Mouse (Mus musculus): Measurements from ENCODE around the gene Plekhs1.
A peak's percentile ranks its signal among the peaks of the same experiment; 100 is the strongest.

Plekhs1 gene

DNA sequence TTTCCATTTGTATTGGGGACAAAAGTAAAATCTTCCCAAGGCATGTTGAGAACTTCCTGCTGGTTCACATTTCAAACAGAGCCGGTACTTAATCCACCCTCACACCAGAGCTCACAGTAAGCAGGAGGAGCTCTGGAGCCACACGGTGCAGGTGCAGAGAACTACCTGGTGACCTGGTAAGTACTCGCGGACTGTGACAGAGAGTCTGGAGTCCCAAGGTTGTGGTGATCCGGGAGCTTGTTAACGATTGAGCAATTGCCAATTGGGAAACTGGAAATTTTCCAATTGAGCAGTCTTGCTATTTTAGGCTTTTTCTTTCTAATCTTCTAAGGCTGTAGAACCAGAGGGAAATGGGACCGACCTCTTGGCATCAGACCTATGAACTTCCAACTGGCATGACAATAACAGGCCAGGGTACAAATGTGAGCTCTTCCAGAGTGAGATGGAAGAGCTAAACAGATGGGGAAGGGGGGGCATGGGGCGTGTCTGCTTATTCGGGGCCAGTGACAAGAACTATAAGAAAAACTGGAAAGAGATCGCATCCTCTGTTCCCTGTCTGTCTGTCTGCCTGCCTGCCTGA lies at the start of gene Plekhs1:
Plekhs1 (plus strand) TSS at position 119 of the 580 bp plus-strand sequence.
- DNase-seq (ENCODE audit: low read depth, low spot score), result no peak

DNA sequence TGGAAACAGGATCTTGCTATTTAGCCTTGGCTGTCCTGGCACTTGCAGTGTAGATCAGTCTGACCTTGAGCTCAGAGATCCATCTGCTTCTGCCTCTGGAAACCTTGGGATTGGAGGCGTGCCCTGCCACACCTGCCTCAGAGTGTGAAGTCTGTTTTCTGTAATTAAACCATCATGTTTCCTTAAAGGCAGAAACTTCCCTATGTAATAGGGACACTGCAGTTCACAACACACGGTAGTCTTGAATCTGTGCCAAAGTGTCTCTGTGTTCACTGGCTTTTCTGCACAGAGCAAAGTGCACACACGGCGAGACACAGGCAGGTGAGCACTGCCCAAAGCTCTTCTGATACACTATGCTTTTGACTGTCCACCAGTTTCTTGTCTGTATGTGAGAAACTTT lies 43.0 kb upstream of the Plekhs1 start:
- DNase-seq (ENCODE audit: low read depth, low spot score), result no peak

DNA sequence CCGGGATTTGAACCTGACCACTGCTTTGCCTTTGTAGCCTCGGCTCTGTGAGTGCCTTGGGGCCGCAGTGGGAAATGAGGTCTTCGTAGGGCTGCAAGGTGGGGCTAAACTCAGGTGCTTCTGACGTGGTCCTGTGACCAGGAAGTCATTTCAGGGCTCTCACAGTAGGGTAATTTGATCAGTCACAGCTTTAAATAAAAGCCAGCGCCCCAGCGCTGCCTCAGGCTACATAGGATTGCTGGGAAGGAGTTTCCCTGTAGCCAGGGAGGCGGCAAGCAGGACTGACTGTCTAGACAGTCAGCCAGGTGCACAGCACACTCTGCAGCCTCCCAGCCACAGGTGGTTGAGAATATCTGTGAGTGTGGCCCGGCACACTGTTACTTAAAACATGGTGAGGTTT lies 42.0 kb upstream of the Plekhs1 start:
- no peak for DNase-seq (ENCODE audit: low read depth, low spot score)

DNA sequence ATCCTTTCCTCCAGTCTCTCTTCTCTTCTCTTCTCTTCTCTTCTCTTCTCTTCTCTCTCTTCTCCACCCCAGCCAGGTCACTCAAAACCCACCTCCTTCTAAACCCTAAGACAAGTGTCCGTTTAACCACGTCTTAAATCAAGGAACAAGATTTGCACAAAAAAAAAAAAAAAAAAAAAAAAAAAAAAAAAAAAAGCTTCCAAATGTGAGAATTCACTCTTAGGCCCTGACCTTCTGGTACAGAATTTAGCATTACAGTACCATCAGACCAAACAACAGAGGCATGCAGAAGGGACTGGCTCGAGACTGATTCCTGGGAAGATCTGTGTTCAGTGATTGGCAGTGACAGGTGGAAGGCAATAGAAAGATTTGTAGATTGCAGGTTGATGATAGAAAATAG lies 41.1 kb upstream of the Plekhs1 start:
- DNase-seq (ENCODE audit: low read depth, low spot score), result no peak

DNA sequence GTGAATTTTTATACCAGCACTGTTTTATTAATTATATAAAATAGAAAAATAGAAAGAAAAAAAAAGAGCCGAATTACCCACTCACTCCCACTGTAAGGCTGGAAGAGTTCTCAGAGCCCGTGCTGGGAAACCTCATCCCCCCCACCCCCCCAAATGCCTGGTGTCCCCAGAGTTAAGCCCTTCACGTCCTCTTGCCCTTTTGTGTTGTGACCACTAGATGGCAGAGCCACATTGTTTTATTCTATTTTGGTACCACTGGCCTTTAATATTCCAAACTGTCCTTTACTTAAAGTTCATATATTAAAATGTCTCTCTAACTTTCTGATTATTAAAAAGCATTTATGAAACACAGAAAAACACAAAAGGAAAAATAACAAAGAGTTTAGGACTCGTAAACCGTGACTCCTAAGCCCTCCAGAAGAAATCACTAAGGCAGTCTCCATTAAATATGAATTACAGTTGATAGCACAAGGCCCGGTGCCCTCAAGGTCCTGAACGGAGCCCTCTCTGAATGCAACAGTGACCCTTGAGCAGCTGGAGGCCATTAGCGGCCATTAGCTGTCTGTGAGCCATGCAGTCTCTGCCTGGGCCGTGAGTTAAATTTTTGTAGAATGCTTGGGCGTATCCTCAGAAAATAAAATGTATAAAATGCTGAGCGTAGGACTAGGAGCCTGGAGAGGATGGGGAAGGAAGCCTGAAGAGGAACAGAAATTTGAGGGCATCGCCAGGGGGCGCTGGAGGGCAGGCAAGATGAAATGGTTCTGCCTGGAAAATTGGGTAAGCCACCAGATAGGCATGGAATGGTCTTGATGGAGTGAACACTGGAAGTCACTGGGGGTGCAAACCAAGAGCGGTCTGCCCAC lies 38.7 kb upstream of the Plekhs1 start:
- peak; percentile 52 for DNase-seq (ENCODE audit: low read depth, low spot score)

DNA sequence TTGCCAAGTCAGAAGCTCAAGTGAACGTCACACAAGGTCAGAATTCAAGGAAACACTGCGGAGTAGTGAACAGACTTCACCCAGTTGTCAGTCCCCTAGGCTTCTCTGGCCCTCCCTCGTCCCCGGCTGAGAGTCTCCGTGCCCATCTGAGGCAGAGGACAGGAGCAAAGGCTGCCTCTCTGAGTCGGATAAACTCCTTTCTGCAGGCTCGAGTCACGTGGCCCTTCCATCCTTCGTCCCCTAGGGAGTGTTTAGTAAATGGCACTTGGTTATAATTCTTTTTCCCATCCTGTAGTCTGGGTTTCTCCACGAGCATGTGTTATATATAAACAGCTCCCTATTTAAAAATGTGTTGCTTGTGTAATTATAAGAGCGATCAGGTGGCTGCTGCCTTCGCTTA lies 38.1 kb upstream of the Plekhs1 start:
- DNase-seq (ENCODE audit: low read depth, low spot score), result no peak

DNA sequence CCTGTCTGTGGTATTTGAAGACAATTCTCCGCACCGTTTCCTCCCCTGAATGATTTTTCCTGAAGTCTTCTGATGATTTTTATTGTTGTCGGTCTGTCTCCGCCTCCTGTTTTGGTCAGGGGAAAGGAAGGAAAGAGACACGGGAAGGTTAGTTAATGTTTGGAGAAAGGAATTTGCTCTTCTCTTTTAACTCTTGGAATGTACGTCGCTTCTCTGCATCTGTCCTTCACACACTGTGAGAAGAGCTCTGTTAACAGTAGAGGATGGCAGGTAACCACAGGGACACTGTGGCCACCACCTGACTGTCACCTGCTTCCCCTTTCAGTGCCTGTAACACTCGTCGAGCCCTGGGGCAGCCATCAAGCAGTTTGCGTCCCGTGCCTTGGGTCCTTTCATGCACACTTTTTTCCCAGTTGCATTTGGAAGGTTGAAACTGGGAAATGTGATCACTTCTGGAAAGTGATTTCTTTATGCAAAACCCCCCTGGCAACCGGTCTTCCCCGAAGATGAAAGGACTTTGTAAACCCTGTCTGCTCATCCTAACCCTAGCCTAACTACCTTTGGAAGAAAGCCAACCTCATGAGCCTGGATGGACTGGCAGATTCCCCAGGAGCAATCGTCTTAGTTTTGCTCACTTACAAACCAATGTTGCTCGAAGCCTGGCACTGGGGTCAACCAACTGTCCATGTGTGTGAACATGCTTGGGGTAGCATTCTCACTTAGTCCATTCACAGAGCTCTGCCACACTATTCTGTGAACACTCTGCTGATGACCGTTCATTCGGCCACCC lies 36.6 kb upstream of the Plekhs1 start:
- DNase-seq (ENCODE audit: low read depth, low spot score), result no peak

DNA sequence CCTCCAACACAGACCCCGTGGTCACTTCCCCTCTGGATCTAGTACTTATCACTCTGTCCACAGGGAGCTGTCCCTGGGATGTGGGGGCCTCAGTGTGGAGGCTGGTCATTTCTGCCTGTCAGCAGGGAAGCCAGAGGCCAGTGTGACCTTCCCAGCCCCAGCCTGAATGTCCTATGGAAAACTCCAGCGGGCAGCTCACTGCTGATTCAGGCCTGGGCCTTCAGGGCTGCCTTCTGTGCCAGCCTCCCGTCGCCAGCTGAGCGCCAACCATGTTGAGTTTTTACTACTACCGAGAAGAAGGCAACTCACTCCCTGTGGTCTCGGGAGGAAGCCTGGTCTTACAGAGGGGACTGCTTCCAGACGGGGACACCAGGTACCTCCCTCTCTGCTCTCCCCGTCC lies 35.9 kb upstream of the Plekhs1 start:
- DNase-seq (ENCODE audit: low read depth, low spot score), result no peak

DNA sequence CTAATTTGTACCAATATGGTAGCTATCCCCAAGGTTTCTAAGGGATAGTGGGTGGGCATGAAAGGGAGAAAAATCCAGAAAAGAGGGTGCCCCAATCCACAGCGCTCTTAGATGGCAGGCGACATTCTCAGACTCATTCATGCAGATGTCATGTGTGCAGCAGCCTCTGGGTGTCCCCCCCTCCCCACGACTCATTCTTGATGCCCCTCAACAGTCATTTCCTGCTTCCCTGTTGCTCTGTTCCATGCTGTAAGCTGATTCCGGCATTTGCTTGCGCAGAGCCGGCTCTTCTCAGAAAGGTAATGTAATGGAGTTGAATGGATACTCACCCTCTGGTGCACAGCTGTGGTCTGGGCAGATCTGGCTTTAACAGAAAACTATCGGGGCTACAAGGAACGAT lies 31.1 kb upstream of the Plekhs1 start:
- DNase-seq (ENCODE audit: low read depth, low spot score), result no peak

DNA sequence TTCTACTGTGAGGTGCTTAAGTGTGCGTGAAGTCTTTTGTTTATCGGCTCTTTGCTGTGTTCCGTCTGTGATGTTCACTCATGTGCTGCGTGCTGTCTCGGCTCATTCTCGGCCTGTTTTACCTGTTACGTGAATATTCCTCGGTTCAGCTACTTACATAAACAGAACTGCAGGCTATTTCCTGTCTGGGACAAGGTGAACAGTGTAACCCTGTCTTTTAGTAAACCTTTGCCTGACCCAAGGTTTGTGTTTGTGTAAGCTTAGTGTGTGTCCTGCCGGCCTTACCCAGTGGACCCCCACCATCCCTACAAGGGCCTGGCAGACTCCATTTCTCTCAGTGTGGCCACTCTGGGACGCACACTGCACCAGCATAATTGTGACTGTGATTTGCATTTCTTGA lies 28.7 kb upstream of the Plekhs1 start:
- DNase-seq (ENCODE audit: low read depth, low spot score), result no peak

DNA sequence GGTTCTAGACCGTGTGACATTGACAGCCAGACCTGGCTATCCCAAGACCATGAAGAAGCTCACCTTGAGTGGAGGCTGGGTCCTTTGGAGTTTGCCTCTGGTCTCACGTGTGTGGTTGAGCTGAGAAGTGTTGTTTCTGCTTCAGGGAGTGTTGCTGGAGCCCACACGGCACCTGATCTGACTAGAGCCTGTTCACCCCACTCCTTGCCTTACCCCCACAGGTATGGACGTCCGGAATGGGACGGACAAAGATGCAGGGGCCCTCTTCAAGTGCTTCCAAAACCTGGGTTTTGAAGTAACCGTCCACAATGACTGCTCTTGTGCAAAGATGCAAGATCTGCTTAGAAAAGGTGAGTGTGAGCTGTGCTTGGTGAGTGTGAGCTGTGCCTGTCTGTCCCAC lies 27.9 kb upstream of the Plekhs1 start:
- DNase-seq (ENCODE audit: low read depth, low spot score), result no peak

DNA sequence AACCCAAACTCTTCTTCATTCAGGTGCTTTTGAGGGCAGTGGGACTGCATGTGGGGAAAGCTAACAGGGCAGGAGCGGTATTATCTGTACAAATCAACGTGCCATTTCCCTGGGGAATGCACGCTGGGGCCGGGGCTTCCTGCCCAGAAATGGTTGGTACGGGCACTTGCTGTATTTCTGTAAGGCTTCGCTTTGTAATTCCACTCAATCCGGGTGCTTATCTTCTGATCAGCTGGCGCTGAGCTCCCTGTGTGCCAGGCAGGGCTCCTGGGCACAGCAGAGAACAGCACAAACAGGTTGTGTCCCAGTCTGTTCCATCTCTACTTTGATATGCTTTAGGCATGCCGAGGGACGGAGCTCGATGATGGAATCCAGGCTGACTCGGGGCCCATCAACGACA lies 25.1 kb upstream of the Plekhs1 start:
- no peak for DNase-seq (ENCODE audit: low read depth, low spot score)

DNA sequence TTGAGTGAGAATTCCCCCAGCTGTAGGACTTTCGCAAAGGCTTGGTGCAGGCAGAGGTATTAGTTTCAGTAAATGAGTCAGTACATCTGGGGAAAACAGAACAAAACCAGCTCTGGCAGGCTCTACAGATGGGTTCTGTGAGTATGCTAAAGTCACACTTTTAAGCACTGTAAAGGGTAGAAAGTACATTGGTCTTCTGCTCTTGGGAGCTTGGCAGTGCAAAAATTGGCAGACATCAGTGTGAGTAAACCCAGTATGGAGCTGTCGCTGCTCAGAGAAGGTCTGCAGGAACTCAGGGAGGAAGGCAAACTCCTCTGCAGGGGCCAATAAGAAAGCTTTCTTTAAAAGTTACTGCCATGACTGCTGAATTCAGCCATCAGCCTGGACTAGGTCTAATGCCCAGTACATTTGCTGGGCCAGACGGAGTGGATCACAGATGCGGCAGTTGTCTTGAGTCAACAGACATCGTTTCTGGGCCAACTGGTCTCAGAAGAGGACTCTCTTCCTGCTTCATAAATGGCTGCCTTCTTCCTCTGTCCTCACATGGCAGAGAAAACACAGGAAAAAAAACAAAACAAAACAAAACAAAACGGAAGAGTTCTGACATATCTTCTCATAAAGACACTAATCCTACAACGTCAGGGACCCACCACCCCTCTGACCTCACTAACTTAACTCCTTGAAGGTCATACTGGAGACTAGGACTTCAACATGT lies 22.9 kb upstream of the Plekhs1 start:
- no peak for DNase-seq (ENCODE audit: low read depth, low spot score)

DNA sequence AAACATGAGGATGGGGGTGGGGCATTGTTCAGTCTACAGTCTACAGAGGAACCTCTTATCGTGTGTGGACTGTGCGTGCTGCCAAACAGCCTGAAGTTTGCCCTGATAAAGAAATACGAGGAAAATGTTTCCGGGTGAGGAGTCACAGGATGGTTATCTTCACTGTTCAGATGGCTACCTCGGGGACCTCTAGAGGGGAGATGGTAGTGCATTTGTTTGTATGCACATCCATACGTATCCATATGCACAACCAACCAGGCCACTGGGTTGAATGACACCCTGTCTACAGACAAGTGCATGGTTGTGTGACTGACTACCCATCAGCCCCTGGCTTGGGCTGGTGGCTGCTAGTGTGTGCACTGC lies 22.4 kb upstream of the Plekhs1 start:
- DNase-seq (ENCODE audit: low read depth, low spot score), result no peak

DNA sequence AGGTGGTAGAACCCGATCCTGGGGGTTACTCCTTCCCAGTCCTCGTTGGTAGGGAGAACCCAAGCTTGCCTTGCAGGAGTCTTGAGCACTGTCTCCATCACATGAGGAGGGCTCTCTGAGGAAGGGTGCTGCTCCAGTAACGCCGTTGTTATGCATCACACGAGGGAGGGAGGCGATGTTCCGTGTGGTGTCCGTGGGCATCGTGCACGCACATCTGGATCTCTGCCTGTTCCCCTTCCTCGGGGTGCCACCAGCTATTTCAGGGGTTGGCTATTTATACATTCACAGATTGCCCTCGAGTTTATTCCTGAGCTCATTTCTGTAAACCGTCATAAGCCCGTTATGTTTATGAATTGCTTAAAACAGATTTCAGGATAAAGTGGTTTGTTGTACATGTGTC lies 18.0 kb upstream of the Plekhs1 start:
- DNase-seq (ENCODE audit: low read depth, low spot score), result no peak

DNA sequence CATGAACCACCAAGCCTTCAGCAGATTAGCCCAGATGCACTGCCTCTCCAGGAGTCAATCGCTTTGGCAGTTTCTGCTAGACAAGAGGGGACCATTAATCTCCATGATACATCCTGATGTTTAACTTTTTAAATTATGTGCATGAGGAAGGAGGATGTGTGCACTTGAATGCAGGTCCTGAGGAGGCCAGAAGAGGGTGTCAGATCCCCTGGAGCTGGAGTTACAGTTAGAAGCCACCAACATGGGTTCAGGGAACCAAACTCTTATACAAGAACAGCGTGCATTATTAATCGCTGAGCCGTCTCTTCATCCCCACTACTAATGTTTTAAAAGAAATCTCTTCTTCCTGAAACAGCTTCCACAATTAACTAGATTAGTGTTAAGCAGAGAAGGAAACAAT lies 12.7 kb upstream of the Plekhs1 start:
- no peak for DNase-seq (ENCODE audit: low read depth, low spot score)

DNA sequence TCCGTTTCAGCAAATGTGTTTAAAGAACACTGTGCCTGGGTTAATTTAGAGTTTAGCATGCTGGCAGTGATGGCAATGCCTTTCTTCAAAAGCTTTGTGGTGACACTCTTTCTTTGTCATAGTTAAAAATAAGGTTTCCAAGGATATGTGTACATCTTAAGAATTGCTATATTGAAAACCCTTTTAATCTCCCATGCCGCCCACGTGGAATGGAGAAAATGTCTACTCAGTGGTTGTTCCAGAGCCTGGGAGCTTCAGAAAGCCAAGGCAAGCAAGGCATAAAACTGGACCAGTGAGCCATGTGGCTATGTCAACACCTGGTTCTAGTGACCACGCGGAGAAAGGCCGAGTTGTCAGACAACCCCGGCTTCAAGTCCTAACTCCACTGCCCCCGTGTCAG lies 11.9 kb upstream of the Plekhs1 start:
- DNase-seq (ENCODE audit: low read depth, low spot score), result no peak

DNA sequence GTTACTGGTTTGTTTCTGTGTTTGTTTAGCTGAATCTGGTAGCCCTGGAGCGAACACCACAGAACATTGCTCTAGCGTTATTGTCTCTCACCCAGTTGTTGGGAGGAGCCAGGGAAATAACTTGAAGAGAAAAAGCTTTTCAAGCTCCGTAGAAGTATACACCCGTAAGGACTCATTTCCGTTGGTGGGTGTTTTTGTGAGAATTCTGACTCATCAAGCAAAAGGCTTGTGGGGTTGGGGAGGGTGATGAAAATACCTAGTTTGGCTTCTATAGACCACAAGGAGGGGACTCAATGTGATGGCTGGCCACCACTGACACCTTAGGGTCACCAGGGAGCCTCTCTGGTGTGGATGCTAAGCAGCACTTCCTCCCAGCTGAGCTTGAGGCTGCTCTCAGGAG lies 10.5 kb upstream of the Plekhs1 start:
- no peak for DNase-seq (ENCODE audit: low read depth, low spot score)

DNA sequence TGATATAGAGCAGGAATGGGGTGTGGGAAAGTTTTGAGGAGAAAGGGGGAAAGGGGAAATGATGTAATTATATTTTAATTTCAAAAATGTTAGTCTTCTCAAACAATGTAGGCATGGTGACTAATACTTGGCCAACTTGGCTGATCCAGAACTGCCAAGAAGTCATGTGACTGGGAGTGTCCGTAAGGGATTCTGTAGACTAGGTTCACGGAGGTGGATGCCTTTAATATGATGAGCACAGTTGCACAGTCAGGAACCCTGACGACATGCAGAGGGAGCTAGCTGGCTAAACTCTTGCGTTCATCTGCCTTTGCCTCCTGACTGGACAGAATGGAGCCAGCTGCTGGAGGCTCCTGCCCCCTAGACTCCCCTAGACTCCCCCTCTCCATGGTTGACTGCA lies 9.6 kb upstream of the Plekhs1 start:
- no peak for DNase-seq (ENCODE audit: low read depth, low spot score)

DNA sequence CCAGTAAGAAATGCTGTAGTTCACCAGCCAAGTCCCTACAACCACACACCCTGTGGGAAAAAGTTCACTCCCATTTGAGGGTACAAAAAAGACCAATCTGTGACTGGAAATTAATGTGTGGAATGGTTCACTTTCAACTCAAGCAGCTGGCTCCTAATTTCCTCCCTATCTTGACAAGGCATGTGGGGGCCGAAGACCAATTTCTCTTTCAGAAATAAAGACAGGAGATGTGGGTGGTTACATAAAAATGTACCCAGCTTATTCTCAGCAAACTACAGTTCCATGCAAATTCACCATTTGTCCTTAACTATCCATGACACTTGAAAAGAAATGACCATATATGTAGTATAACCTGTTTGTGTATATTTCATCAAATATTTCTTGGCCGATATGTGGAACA lies 9.0 kb upstream of the Plekhs1 start:
- DNase-seq (ENCODE audit: low read depth, low spot score), result no peak

DNA sequence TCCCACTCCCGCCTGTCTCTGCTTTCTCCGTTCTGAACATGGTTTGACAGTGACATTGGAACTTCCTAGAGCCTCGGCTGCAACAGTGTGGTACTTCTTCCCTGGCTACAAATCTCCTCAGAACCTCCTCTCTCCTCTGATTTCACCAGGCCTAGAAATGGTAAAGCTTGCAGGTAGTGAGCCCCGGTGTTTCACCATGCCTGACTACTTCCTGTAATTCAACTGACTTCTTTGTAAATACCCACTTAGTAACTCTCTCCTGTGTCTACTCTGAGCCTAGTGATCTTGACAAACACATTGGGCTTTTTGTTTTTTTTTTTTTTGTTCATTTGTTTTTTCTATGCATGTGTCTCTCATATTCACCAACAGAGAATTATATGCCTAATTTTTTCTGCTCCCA lies 6.6 kb upstream of the Plekhs1 start:
- no peak for DNase-seq (ENCODE audit: low read depth, low spot score)

DNA sequence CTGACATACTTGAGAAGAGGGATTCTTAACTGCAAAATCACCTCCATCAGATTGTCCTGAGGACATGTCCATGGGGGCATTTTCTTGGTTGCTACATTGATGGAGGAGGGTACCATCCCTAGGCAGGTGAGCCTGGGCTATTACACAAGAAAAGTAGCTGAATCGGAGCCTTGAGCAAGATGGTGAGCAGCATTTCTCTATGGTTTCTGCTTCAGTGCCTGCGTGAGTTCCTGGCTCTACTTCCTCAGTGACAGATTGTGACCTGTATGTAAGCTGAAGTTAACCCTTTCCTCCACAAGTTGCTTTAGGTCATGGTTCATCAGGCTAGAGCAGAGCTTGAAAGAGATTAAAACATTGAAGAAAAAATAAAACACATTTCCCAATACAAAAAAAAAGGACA lies 6.1 kb upstream of the Plekhs1 start:
- DNase-seq (ENCODE audit: low read depth, low spot score), result no peak

Measured in brain, embryonic 18.5 days (tissue).